Mouse (Mus musculus) olfactory bulb, adult 2 months (tissue): Measurements from ENCODE around the gene Tle3. TPM values are rescaled to one million over a fixed set of nuclear protein-coding genes. Genes with fewer than 3 reads are reported as not detected.

Experiments used
- H3K27ac ChIP-seq: fragments of 200-500 bp; 2 replicates; pipeline ENCODE4 v1.5.1; 2012; ENCODE audit warnings: low read depth, low read length; ENCODE audit not compliant: insufficient read depth
- H3K4me1 ChIP-seq: fragments of 200-500 bp; 2 replicates; pipeline ENCODE4 v1.6.1; 2012; ENCODE audit warnings: low read length; ENCODE audit not compliant: control insufficient read depth, insufficient read depth
- H3K4me3 ChIP-seq: fragments of 200-500 bp; 2 replicates; pipeline ENCODE4 v1.5.1; 2012; ENCODE audit warnings: mild to moderate bottlenecking, low read depth, low read length, moderate library complexity; ENCODE audit not compliant: insufficient read depth
- CTCF ChIP-seq: fragments of 200-500 bp; IDR thresholded peaks from 2 replicates; pipeline ENCODE4 v1.5.1; 2012; ENCODE audit warnings: low read depth, mild to moderate bottlenecking, low read length, moderate library complexity; ENCODE audit not compliant: insufficient read depth
- POLR2A ChIP-seq: fragments of 200-500 bp; IDR thresholded peaks from 2 replicates; pipeline ENCODE4 v1.6.1; 2012; ENCODE audit warnings: mild to moderate bottlenecking, low read depth, low read length, moderate library complexity; ENCODE audit not compliant: insufficient read depth
- WGBS: fragments of 180-500 bp; shearing (Covaris S2); methylation state at CpG from one replicate; pipeline ENCODE4 v1.1.7; 2018; 5-methylcytosine and 5-hydroxymethylcytosine counted together
- polyA plus RNA-seq: library from polyadenylated mRNA; stranded (reverse); fragments of >200 nt; gene quantifications from 2 replicates; pipeline ENCODE4 v1.2.4, GENCODE M21; 2012; ENCODE audit warnings: low replicate concordance; ENCODE audit not compliant: missing spikeins, insufficient read depth, insufficient read length

Tle3 gene
- polyA plus RNA-seq, 1 experiment: not detected

- 77% methylated on average over 13 of the region's 13 CpGs for WGBS
- TF ChIP-seq CTCF: no peak
- TF ChIP-seq POLR2A: no peak
- peaks cover 15% of the 10 kb centered on the region for H3K4me1 ChIP-seq
- H3K27ac ChIP-seq: no peak overlapping the region
- no peak overlapping the region for H3K4me3 ChIP-seq
Observed at GRCm38 (mm10) chr9:61396474-61396873, 24.3 kb downstream of the Tle3 start.

GRCm38 (mm10) chr9:61397130-61397529, 25.0 kb downstream of the Tle3 start:
- no peak overlapping the region for H3K4me3 ChIP-seq
- TF ChIP-seq CTCF (no peak), POLR2A (no peak)
- WGBS: 66% methylated on average over 4 of the region's 4 CpGs
- H3K4me1 ChIP-seq: peaks cover 19% of the 10 kb centered on the region
- H3K27ac ChIP-seq: no peak overlapping the region

GRCm38 (mm10) chr9:61398160-61398559, 26.0 kb downstream of the Tle3 start:
- peaks cover 21% of the 10 kb centered on the region for H3K4me1 ChIP-seq
- 92% methylated on average over 9 of the region's 9 CpGs for WGBS
- H3K4me3 ChIP-seq: no peak overlapping the region
- no peak overlapping the region for H3K27ac ChIP-seq
- TF ChIP-seq CTCF: no peak
- no peak for TF ChIP-seq POLR2A

GRCm38 (mm10) chr9:61400132-61400531, 28.0 kb downstream of the Tle3 start:
- 93% methylated on average over 7 of the region's 7 CpGs for WGBS
- Histone ChIP-seq H3K4me1 (peaks cover 34% of the 10 kb centered on the region), H3K4me3 (no peak overlapping the region), H3K27ac (no peak overlapping the region)
- TF ChIP-seq POLR2A (no peak), CTCF (no peak)

GRCm38 (mm10) chr9:61401664-61402063, 29.5 kb downstream of the Tle3 start:
- Histone ChIP-seq H3K27ac (no peak overlapping the region), H3K4me1 (peaks cover 39% of the 10 kb centered on the region), H3K4me3 (no peak overlapping the region)
- WGBS: 73% methylated on average over 9 of the region's 9 CpGs
- no peak for TF ChIP-seq CTCF

- 61% methylated on average over 4 of the region's 4 CpGs for WGBS
- Histone ChIP-seq H3K4me3 (no peak overlapping the region), H3K4me1 (peaks cover 37% of the 10 kb centered on the region), H3K27ac (no peak overlapping the region)
- no peak for TF ChIP-seq CTCF
Observed at GRCm38 (mm10) chr9:61402268-61402667, 30.1 kb downstream of the Tle3 start.

GRCm38 (mm10) chr9:61402716-61403115, 30.6 kb downstream of the Tle3 start:
- Histone ChIP-seq H3K27ac (no peak overlapping the region), H3K4me1 (peaks cover 37% of the 10 kb centered on the region), H3K4me3 (no peak overlapping the region)
- 86% methylated on average over 5 of the region's 5 CpGs for WGBS
- TF ChIP-seq POLR2A: no peak
- TF ChIP-seq CTCF: no peak

GRCm38 (mm10) chr9:61403866-61404614, 31.9 kb downstream of the Tle3 start:
- no peak overlapping the region for H3K4me3 ChIP-seq
- H3K27ac ChIP-seq: no peak overlapping the region
- H3K4me1 ChIP-seq: peaks cover 37% of the 10 kb centered on the region
- TF ChIP-seq CTCF: no peak
- TF ChIP-seq POLR2A: no peak
- 72% methylated on average over 16 of the region's 16 CpGs for WGBS

GRCm38 (mm10) chr9:61404615-61404980, 32.4 kb downstream of the Tle3 start:
- Histone ChIP-seq H3K27ac (no peak overlapping the region), H3K4me1 (peaks cover 37% of the 10 kb centered on the region), H3K4me3 (no peak overlapping the region)
- 58% methylated on average over 3 of the region's 3 CpGs for WGBS
- TF ChIP-seq CTCF (no peak), POLR2A (no peak)

GRCm38 (mm10) chr9:61404998-61405621, 32.9 kb downstream of the Tle3 start:
- H3K4me3 ChIP-seq: peak overlapping the region; percentile 15
- no peak overlapping the region for H3K27ac ChIP-seq
- TF ChIP-seq POLR2A: no peak
- no peak for TF ChIP-seq CTCF
- peaks cover 35% of the 10 kb centered on the region for H3K4me1 ChIP-seq
- 14% methylated on average over 19 of the region's 19 CpGs for WGBS
